Mouse (Mus musculus) layer of hippocampus, adult 8-10 months (tissue): ENCODE measurements around the gene Map7d1. TPM values are rescaled to one million over a fixed set of nuclear protein-coding genes. Genes with fewer than 3 reads are reported as not detected.

Experiments used
- DNase-seq, 2 experiments: peaks; one replicate each; pipeline ENCODE4 v3.0.0; 2022; ENCODE audit warnings: low spot score in 2 of 2
- total RNA-seq, 4 experiments: library from RNA; stranded (reverse); gene quantifications; 2 replicates each; pipeline ENCODE4 v1.2.4; 2022

Gene Map7d1
- total RNA-seq, 4 experiments from 2014 or later: 240 to 257 (median 248) TPM

- DNase-seq: peak; percentile 98 to 99
Observed at GRCm38 (mm10) chr4:126202303-126203181, 53.6 kb downstream of the Map7d1 start, which contains the start of gene Thrap3. Gene Thrap3, minus strand, starts transcription at chr4:126202760.

GRCm38 (mm10) chr4:126201514-126202302, 54.4 kb downstream of the Map7d1 start:
- DNase-seq: peak in 1 of 2 experiments; percentile 24

GRCm38 (mm10) chr4:126200656-126201055, 55.5 kb downstream of the Map7d1 start:
- no peak for DNase-seq

GRCm38 (mm10) chr4:126200036-126200435, 56.1 kb downstream of the Map7d1 start:
- DNase-seq: no peak

- no peak for DNase-seq
Observed at GRCm38 (mm10) chr4:126199556-126199955, 56.6 kb downstream of the Map7d1 start.

- no peak for DNase-seq
Observed at GRCm38 (mm10) chr4:126197485-126197884, 58.7 kb downstream of the Map7d1 start.

- DNase-seq: no peak
Observed at GRCm38 (mm10) chr4:126194916-126195315, 61.2 kb downstream of the Map7d1 start.

- DNase-seq: no peak
Observed at GRCm38 (mm10) chr4:126194216-126194615, 61.9 kb downstream of the Map7d1 start.

- no peak for DNase-seq
Observed at GRCm38 (mm10) chr4:126190636-126191035, 65.5 kb downstream of the Map7d1 start.

- DNase-seq: no peak
Observed at GRCm38 (mm10) chr4:126187096-126187495, 69.0 kb downstream of the Map7d1 start.

GRCm38 (mm10) chr4:126183034-126183433, 73.1 kb downstream of the Map7d1 start:
- DNase-seq: no peak

Other genes with a start within 250 kb of the Map7d1 start
- 10 to 100 TPM in 2 of 4 experiments, 1 to 10 TPM in 2; 6.2 to 42.2 (median 23.2) TPM for gene Csf3r, start 231.8 kb downstream of the Map7d1 start, total RNA-seq
- gene Mrps15, start 209.4 kb downstream of the Map7d1 start, total RNA-seq: 10 to 100 TPM; 42.2 to 55.3 (median 46.5) TPM
- gene Oscp1, start 197.8 kb downstream of the Map7d1 start, total RNA-seq: 10 to 100 TPM; 45.2 to 63.6 (median 50.8) TPM
- 10 to 100 TPM; 14.3 to 17.5 (median 16.1) TPM for gene Lsm10, start 159.7 kb downstream of the Map7d1 start, total RNA-seq
- 10 to 100 TPM; 25.4 to 36.5 (median 31.1) TPM for gene Stk40, start 152.4 kb downstream of the Map7d1 start, total RNA-seq
- gene Eva1b, start 108.6 kb downstream of the Map7d1 start, total RNA-seq: 1 to 10 TPM; 2.5 to 4.8 (median 3.3) TPM
- 1 to 10 TPM in 3 of 4 experiments, under 1 TPM in 1; 0.68 to 1.3 (median 1.1) TPM for gene Sh3d21, start 92.9 kb downstream of the Map7d1 start, total RNA-seq
- 100 to 1,000 TPM; 151 to 172 (median 170) TPM for gene Thrap3, start 53.6 kb downstream of the Map7d1 start, total RNA-seq
- 10 to 100 TPM; 79.9 to 89.9 (median 85.1) TPM for gene Trappc3, start 6.0 kb upstream of the Map7d1 start, total RNA-seq
- gene Col8a2, start 30.4 kb upstream of the Map7d1 start, total RNA-seq: 1 to 10 TPM; 1.7 to 2.3 (median 2.0) TPM
- 10 to 100 TPM; 29.3 to 31.6 (median 29.7) TPM for gene Adprhl2, start 65.4 kb upstream of the Map7d1 start, total RNA-seq
- gene Tekt2, start 69.3 kb upstream of the Map7d1 start, total RNA-seq: 1 to 10 TPM; 1.3 to 2.6 (median 1.4) TPM
- 10 to 100 TPM; 29.2 to 44.5 (median 37.1) TPM for gene Ago3, start 173.2 kb upstream of the Map7d1 start, total RNA-seq
- 10 to 100 TPM; 60.7 to 65.7 (median 62.1) TPM for gene Ago1, start 212.2 kb upstream of the Map7d1 start, total RNA-seq